Mouse (Mus musculus) lung, postnatal 0 days (tissue): Measurements from ENCODE around the gene Sox1. TPM values are rescaled to one million over a fixed set of nuclear protein-coding genes. Genes with fewer than 3 reads are reported as not detected.

Source experiments
- ATAC-seq: fragments of 200-750 bp; cut with Nextera tagmentation; 2 replicates; pipeline ENCODE4 v1.8.0; 2017; ENCODE audit warnings: moderate library complexity
- DNase-seq: peaks from one replicate; pipeline ENCODE4 v3.0.0-alpha.2; 2016; ENCODE audit warnings: low spot score
- H3K27ac ChIP-seq: fragments of 300-500 bp; sonication (generic); 2 replicates; pipeline ENCODE4 v1.5.1; 2014; ENCODE audit warnings: antibody characterized with exemption, mild to moderate bottlenecking, low read length, mixed read lengths
- H3K27me3 ChIP-seq: fragments of 300-500 bp; sonication (generic); replicated peaks from 2 replicates; pipeline ENCODE4 v1.6.1; 2014; ENCODE audit warnings: low read length, mixed read lengths; ENCODE audit not compliant: insufficient read depth
- H3K36me3 ChIP-seq: fragments of 300-500 bp; sonication (generic); 2 replicates; pipeline ENCODE4 v1.6.1; 2014; ENCODE audit warnings: low read length, mixed read lengths; ENCODE audit not compliant: insufficient read depth
- H3K4me1 ChIP-seq: fragments of 300-500 bp; sonication (generic); 2 replicates; pipeline ENCODE4 v1.6.1; 2014; ENCODE audit warnings: antibody characterized with exemption, low read depth, low read length, mixed read lengths; ENCODE audit not compliant: insufficient read depth
- H3K4me2 ChIP-seq: fragments of 300-500 bp; sonication (generic); replicated peaks from 2 replicates; pipeline ENCODE4 v1.6.1; 2014; ENCODE audit warnings: low read depth, mild to moderate bottlenecking, low read length, moderate library complexity, mixed read lengths
- H3K4me3 ChIP-seq: fragments of 300-500 bp; sonication (generic); 2 replicates; pipeline ENCODE4 v1.5.1; 2014; ENCODE audit warnings: low read depth, low read length
- H3K9ac ChIP-seq: fragments of 300-500 bp; sonication (generic); replicated peaks from 2 replicates; pipeline ENCODE4 v1.6.1; 2014; ENCODE audit warnings: low read depth, mild to moderate bottlenecking
- H3K9me3 ChIP-seq: fragments of 300-500 bp; sonication (generic); 2 replicates; pipeline ENCODE4 v1.6.1; 2016; ENCODE audit warnings: low read length, mixed read lengths
- CTCF ChIP-seq: IDR thresholded peaks from 2 replicates; pipeline ENCODE4 v1.5.1; 2016; ENCODE audit warnings: antibody characterized with exemption, mild to moderate bottlenecking
- EP300 ChIP-seq: IDR thresholded peaks from 2 replicates; pipeline ENCODE4 v1.6.1; 2016; ENCODE audit warnings: antibody characterized with exemption, mild to moderate bottlenecking, control low read depth
- WGBS: fragments of 180-500 bp; shearing (Covaris S2); extraction: QIAGEN DNeasy Blood & Tissue Kit; methylation state at CpG from one replicate; pipeline ENCODE4 v1.1.7; 2014; 5-methylcytosine and 5-hydroxymethylcytosine counted together
- polyA plus RNA-seq: library from polyadenylated mRNA; unstranded; fragments of >200 nt; fragmentation: Nextera tagmentation; extraction: Ambion mirVana; gene quantifications from 2 replicates; pipeline ENCODE4 v1.2.1, GENCODE M21; 2015

The Sox1 gene
- polyA plus RNA-seq, 1 experiment from 2014 or later = not detected

GRCm38 (mm10) chr8:12388390-12389115, 6.5 kb upstream of the Sox1 start:
- Histone ChIP-seq H3K27me3 (peaks cover 86% of the 10 kb centered on the region), H3K9me3 (no peaks in the 10 kb centered on the region), H3K36me3 (no peaks in the 10 kb centered on the region), H3K9ac (no peak overlapping the region), H3K27ac (no peak overlapping the region), H3K4me1 (peaks cover 17% of the 10 kb centered on the region), H3K4me2 (no peak overlapping the region), H3K4me3 (no peak overlapping the region)
- ATAC-seq (no peak), DNase-seq (no peak)
- WGBS = 7% methylated on average over 10 of the region's 10 CpGs
- no peak for TF ChIP-seq CTCF
- no peak for TF ChIP-seq EP300

GRCm38 (mm10) chr8:12389116-12389471, 6.0 kb upstream of the Sox1 start:
- ATAC-seq (no peak), DNase-seq (no peak)
- TF ChIP-seq EP300 (no peak), CTCF (no peak)
- H3K9ac ChIP-seq = no peak overlapping the region
- no peak overlapping the region for H3K4me2 ChIP-seq
- WGBS = 4% methylated on average over 5 of the region's 5 CpGs
- H3K9me3 ChIP-seq = no peaks in the 10 kb centered on the region
- no peak overlapping the region for H3K4me3 ChIP-seq
- H3K4me1 ChIP-seq = peaks cover 15% of the 10 kb centered on the region
- no peak overlapping the region for H3K27ac ChIP-seq
- no peaks in the 10 kb centered on the region for H3K36me3 ChIP-seq
- H3K27me3 ChIP-seq = peaks cover 85% of the 10 kb centered on the region

- Histone ChIP-seq H3K27ac (no peak overlapping the region), H3K9ac (no peak overlapping the region), H3K4me2 (no peak overlapping the region), H3K4me3 (no peak overlapping the region), H3K9me3 (no peaks in the 10 kb centered on the region), H3K27me3 (peaks cover 84% of the 10 kb centered on the region), H3K4me1 (peaks cover 7% of the 10 kb centered on the region; the same call in 1 of the 2 replicates), H3K36me3 (no peaks in the 10 kb centered on the region)
- 4% methylated on average over 29 of the region's 29 CpGs for WGBS
- DNase-seq (no peak), ATAC-seq (no peak)
- no peak for TF ChIP-seq EP300
- TF ChIP-seq CTCF = no peak
These were observed 5.1 kb upstream of the Sox1 start for GRCm38 (mm10) chr8:12389801-12390639.

- WGBS = 2% methylated on average over 38 of the region's 38 CpGs
- DNase-seq = no peak
These were observed 4.3 kb upstream of the Sox1 start for GRCm38 (mm10) chr8:12390640-12391365.

GRCm38 (mm10) chr8:12391366-12392250, 3.5 kb upstream of the Sox1 start:
- no peak for ATAC-seq
- Histone ChIP-seq H3K27me3 (peaks cover 87% of the 10 kb centered on the region), H3K9ac (no peak overlapping the region), H3K9me3 (no peaks in the 10 kb centered on the region), H3K4me2 (no peak overlapping the region), H3K4me1 (no peaks in the 10 kb centered on the region), H3K27ac (no peak overlapping the region), H3K4me3 (no peak overlapping the region), H3K36me3 (no peaks in the 10 kb centered on the region)
- DNase-seq = no peak
- TF ChIP-seq CTCF = peak; percentile 58
- no peak for TF ChIP-seq EP300
- 5% methylated on average over 33 of the region's 37 CpGs for WGBS

More at GRCm38 (mm10) chr8:12390640-12391365, 4.3 kb upstream of the Sox1 start:
- H3K4me1 ChIP-seq = 0 out of 2 replicates have a peak, but pooled peaks cover 1% of the 10 kb centered on the region
- H3K27ac ChIP-seq = no peak overlapping the region
- H3K36me3 ChIP-seq = no peaks in the 10 kb centered on the region
- no peak for ATAC-seq
- no peak overlapping the region for H3K9ac ChIP-seq
- H3K4me3 ChIP-seq = no peak overlapping the region
- H3K27me3 ChIP-seq = peaks cover 86% of the 10 kb centered on the region
- no peak overlapping the region for H3K4me2 ChIP-seq
- H3K9me3 ChIP-seq = no peaks in the 10 kb centered on the region
- TF ChIP-seq CTCF = no peak
- TF ChIP-seq EP300 = no peak
